Mouse (Mus musculus) testis, adult 2 months (tissue): ENCODE data around the gene Fbxl13.

Experiments
- CTCF ChIP-seq: fragments of 200-500 bp; IDR thresholded peaks from 2 replicates; pipeline ENCODE4 v1.5.1; 2012; ENCODE audit warnings: low read depth, mild to moderate bottlenecking, inconsistent platforms, low read length, moderate library complexity; ENCODE audit not compliant: control insufficient read depth, insufficient read depth, insufficient replicate concordance
- POLR2A ChIP-seq: fragments of 200-500 bp; IDR thresholded peaks from 2 replicates; pipeline ENCODE4 v1.6.1; 2012; ENCODE audit warnings: low read depth, mild to moderate bottlenecking, inconsistent platforms, low read length, moderate library complexity; ENCODE audit not compliant: control insufficient read depth

DNA sequence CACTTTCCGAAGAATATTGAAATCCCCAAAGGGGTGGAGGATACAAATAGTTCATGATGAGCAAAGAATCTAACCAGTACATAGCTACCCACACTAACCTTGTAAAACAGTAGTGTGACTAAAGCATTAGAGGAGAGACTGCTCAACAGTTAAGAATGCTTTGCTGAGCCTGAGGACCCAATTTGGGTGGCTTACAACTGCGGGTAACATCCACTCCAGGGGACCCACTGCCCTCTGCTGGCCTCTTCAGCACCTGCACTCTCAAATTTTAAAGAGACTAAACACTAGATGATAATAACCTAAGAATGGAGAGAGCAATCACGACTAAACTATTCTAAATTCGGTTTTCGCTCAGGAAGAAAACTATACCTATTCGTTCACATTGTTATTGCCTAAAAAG is 58.7 kb downstream of the Fbxl13 start:
- TF ChIP-seq CTCF (peak; percentile 61), POLR2A (no peak)
